Mouse (Mus musculus): ENCODE measurements around the gene Flywch1.

GRCm38 (mm10) chr17:23737493-23738445, 33.6 kb downstream of the Flywch1 start:
- TF ChIP-seq POLR2A (IDR thresholded peaks at IDR 0.05; ENCODE audit: control insufficient read depth, extremely low read depth, insufficient read depth, low read length, poor library complexity) (no peak), CTCF (IDR thresholded peaks at IDR 0.05; ENCODE audit: borderline replicate concordance, control insufficient read depth, extremely low read depth, insufficient read depth, low read length, poor library complexity) (no peak)

All from thymus, adult 2 months (tissue).